Mouse (Mus musculus): ENCODE results near the gene Vwa7. TPM values are rescaled to one million over a fixed set of nuclear protein-coding genes. Genes with fewer than 3 reads are reported as not detected.

Vwa7 gene
- total and polyA plus RNA-seq, 3 experiments: 9.8 to 10.4 TPM; not detected in 1

DNA sequence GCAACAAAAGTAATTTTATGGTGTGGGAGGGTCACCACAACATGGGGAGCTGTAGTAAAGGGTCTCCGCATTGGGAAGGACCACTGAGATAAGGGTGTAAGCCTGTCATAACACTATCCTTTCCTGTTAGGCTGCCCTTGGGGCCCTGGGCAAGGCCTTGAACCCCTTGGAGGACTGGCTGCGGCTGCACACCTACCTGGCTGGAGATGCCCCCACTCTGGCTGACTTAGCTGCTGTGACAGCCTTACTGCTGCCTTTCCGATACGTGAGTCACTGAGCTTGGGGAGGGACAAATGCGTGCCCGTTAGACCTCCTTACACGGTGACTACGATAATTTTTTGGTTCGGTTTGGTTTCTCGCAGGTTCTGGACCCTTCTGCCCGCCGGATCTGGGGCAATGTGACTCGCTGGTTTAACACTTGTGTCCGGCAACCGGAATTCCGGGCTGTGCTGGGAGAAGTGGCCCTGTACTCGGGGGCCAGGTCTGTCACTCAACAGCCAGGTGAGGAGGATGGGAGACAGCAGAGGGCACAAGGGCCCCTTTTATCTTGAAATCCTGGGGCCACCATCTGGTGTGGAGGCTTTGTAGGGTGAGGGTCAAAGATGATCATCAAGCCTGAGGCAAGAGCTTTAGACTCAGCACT, 12.2 kb upstream of the Vwa7 start:
- 0 out of 2 replicates have a peak overlapping the region, but pooled peaks have one; percentile 22 for H3K27ac ChIP-seq (ENCODE audit: control insufficient read depth, low read depth, low read length)
- peaks cover 2 to 7% of the 10 kb centered on the region in 2 experiments; a peak in 3 of 4 replicates for H3K36me3 ChIP-seq (ENCODE audit: control insufficient read depth in 1 of 2, insufficient read depth in 2 of 2, low read length in 2 of 2)
- H3K79me2 ChIP-seq (ENCODE audit: control insufficient read depth, insufficient read depth, low read length, poor library complexity): peaks cover 59% of the 10 kb centered on the region
- H3K4me1 ChIP-seq (ENCODE audit: control insufficient read depth in 1 of 2, insufficient read depth in 2 of 2, low read length in 2 of 2): peaks cover 0 to 13% of the 10 kb centered on the region in 2 experiments; a peak in 2 of 4 replicates
- H3K9ac ChIP-seq (ENCODE audit: control insufficient read depth, low read depth, low read length, poor library complexity, severe bottlenecking): peak overlapping the region; percentile 100
- no peak for TF ChIP-seq BHLHE40 (IDR thresholded peaks at IDR 0.05; ENCODE audit: borderline replicate concordance, low read depth, low read length)
- no peak for TF ChIP-seq HCFC1 (IDR thresholded peaks at IDR 0.05; ENCODE audit: low read depth, low read length)
- TF ChIP-seq GATA1 (IDR thresholded peaks at IDR 0.05; ENCODE audit: low read depth, low read length): no peak
- no peak for TF ChIP-seq ELF1 (IDR thresholded peaks at IDR 0.05; ENCODE audit: low read depth, low read length)
- TF ChIP-seq USF1 (IDR thresholded peaks at IDR 0.05; ENCODE audit: low read depth, low read length): no peak
- TF ChIP-seq MEF2A (IDR thresholded peaks at IDR 0.05; ENCODE audit: extremely low read depth, insufficient replicate concordance, low read depth, low read length, poor library complexity, severe bottlenecking): no peak
- TF ChIP-seq ZNF384 (IDR thresholded peaks at IDR 0.05; ENCODE audit: low read depth, low read length): no peak
- H3K4me3 ChIP-seq (ENCODE audit: control insufficient read depth in 1 of 2, insufficient read depth in 1 of 2, low read depth in 2 of 2, low read length in 2 of 2): no peak overlapping the region
- no peaks in the 10 kb centered on the region for H3K9me3 ChIP-seq (replicated peaks; ENCODE audit: insufficient read depth, low read length)
- DNase-seq (ENCODE audit: low read depth, low spot score): no peak
- H3K27me3 ChIP-seq (ENCODE audit: control insufficient read depth in 1 of 2, insufficient read depth in 2 of 2, low read length in 2 of 2): no peaks in the 10 kb centered on the region

- Histone ChIP-seq H3K79me2 (ENCODE audit: control insufficient read depth, insufficient read depth, low read length, poor library complexity) (peaks cover 50% of the 10 kb centered on the region), H3K4me1 (ENCODE audit: control insufficient read depth in 1 of 2, insufficient read depth in 2 of 2, low read length in 2 of 2) (peaks cover 0 to 13% of the 10 kb centered on the region in 2 experiments; a peak in 2 of 4 replicates), H3K9ac (ENCODE audit: control insufficient read depth, low read depth, low read length, poor library complexity, severe bottlenecking) (no peak overlapping the region), H3K27ac (ENCODE audit: control insufficient read depth, low read depth, low read length) (no peak overlapping the region), H3K27me3 (ENCODE audit: control insufficient read depth in 1 of 2, insufficient read depth in 2 of 2, low read length in 2 of 2) (no peaks in the 10 kb centered on the region), H3K9me3 (replicated peaks; ENCODE audit: insufficient read depth, low read length) (no peaks in the 10 kb centered on the region), H3K4me3 (ENCODE audit: control insufficient read depth in 1 of 2, insufficient read depth in 1 of 2, low read depth in 2 of 2, low read length in 2 of 2) (no peak overlapping the region), H3K36me3 (ENCODE audit: control insufficient read depth in 1 of 2, insufficient read depth in 2 of 2, low read length in 2 of 2) (peaks cover 6 to 7% of the 10 kb centered on the region in 2 experiments)
- TF ChIP-seq CHD1 (IDR thresholded peaks at IDR 0.05; ENCODE audit: low read depth, low read length) (no peak), CHD2 (IDR thresholded peaks at IDR 0.05; ENCODE audit: low read length) (no peak), POLR2AphosphoS5 (IDR thresholded peaks at IDR 0.05; ENCODE audit: borderline replicate concordance, low read depth, low read length) (no peak), RCOR1 (IDR thresholded peaks at IDR 0.05; ENCODE audit: low read depth, low read length) (no peak), NRF1 (IDR thresholded peaks at IDR 0.05; ENCODE audit: insufficient read depth, low read depth, low read length, poor library complexity, severe bottlenecking) (no peak), MXI1 (IDR thresholded peaks at IDR 0.05; ENCODE audit: low read depth, low read length) (no peak), HCFC1 (IDR thresholded peaks at IDR 0.05; ENCODE audit: low read depth, low read length) (no peak), EP300 (IDR thresholded peaks at IDR 0.05; ENCODE audit: low read depth in 1 of 2, low read length in 2 of 2) (no peak), UBTF (IDR thresholded peaks at IDR 0.05; ENCODE audit: borderline replicate concordance, insufficient read depth, low read depth, low read length) (no peak), NELFE (IDR thresholded peaks at IDR 0.05; ENCODE audit: low read depth, low read length) (no peak), MAFK (IDR thresholded peaks at IDR 0.05; ENCODE audit: borderline replicate concordance, low read depth, low read length) (no peak), ETS1 (IDR thresholded peaks at IDR 0.05; ENCODE audit: low read depth, low read length) (no peak), MYB (IDR thresholded peaks at IDR 0.05; ENCODE audit: low read depth, low read length) (no peak), ZNF384 (IDR thresholded peaks at IDR 0.05; ENCODE audit: low read depth, low read length) (no peak), CTCF (IDR thresholded peaks at IDR 0.05 in 2 of 3, conservative IDR thresholded peaks at IDR 0.05 in 1 of 3; ENCODE audit: control insufficient read depth in 1 of 3, insufficient read depth in 1 of 3, low read depth in 2 of 3, low read length in 3 of 3, poor library complexity in 1 of 3, severe bottlenecking in 1 of 3) (no peak), ZKSCAN1 (IDR thresholded peaks at IDR 0.05; ENCODE audit: low read depth, low read length) (no peak), POLR2AphosphoS2 (IDR thresholded peaks at IDR 0.05; ENCODE audit: low read length) (no peak), USF1 (IDR thresholded peaks at IDR 0.05; ENCODE audit: low read depth, low read length) (no peak)
- no peak for DNase-seq (ENCODE audit: low read depth, low spot score)
Observed at GRCm38 (mm10) chr17:35005158-35005557, 11.2 kb upstream of the Vwa7 start.

Data from MEL (cell line).